Mouse (Mus musculus) heart, adult 2 months (tissue): Measurements from ENCODE around the gene Gpr183.

Source experiments
- CTCF ChIP-seq: fragments of 200-600 bp; IDR thresholded peaks from 2 replicates; pipeline ENCODE4 v1.8.1; 2022; ENCODE audit warnings: antibody characterized with exemption, mild to moderate bottlenecking, moderate library complexity
- EP300 ChIP-seq: fragments of 200-500 bp; IDR thresholded peaks from 2 replicates; pipeline ENCODE4 v1.6.1; 2011; ENCODE audit warnings: low read depth, low read length, control low read depth; ENCODE audit not compliant: insufficient read depth

GRCm38 (mm10) chr14:121996786-121997185, 31.8 kb upstream of the Gpr183 start:
- TF ChIP-seq CTCF (no peak), EP300 (no peak)
